Mouse (Mus musculus) thymus, adult 2 months (tissue): ENCODE results near the gene Spdl1.

Source experiments
- CTCF ChIP-seq: fragments of 200-500 bp; IDR thresholded peaks from 2 replicates; pipeline ENCODE4 v1.5.1; 2012; ENCODE audit warnings: mild to moderate bottlenecking, control low read depth, low read length, moderate library complexity, borderline replicate concordance; ENCODE audit not compliant: control insufficient read depth, poor library complexity, insufficient read depth; ENCODE audit errors: extremely low read depth
- POLR2A ChIP-seq: fragments of 200-500 bp; IDR thresholded peaks from 2 replicates; pipeline ENCODE4 v1.6.1; 2012; ENCODE audit warnings: mild to moderate bottlenecking, low read length, control low read depth, moderate library complexity; ENCODE audit not compliant: control insufficient read depth, poor library complexity, insufficient read depth; ENCODE audit errors: extremely low read depth

DNA sequence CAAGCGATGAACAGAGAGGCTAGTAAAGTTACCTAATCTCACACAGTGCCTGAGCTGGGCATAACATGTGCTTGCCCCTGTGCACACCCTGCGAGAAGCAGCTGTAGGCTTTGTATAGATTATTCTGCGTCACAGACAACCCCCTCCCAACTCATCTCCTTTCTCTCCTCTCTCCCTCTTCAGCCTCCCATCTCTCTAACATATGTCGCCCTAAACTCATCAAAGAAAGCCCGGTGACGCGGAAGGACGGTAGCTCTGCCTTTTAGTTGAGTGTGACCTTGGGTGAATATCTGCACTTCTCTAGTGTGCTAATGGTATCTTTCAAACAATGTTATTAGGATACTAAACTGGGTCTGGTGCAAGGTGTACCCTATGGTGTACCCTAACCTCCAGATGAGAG is 63.5 kb downstream of the Spdl1 start:
- TF ChIP-seq CTCF (no peak), POLR2A (no peak)
